Mouse (Mus musculus) liver, embryonic 14.5 days (tissue): Measurements from ENCODE around the gene Lpcat2. TPM values are rescaled to one million over a fixed set of nuclear protein-coding genes. Genes with fewer than 3 reads are reported as not detected.

Experiments used
- ATAC-seq: fragments of 200-750 bp; cut with Nextera tagmentation; 2 replicates; pipeline ENCODE4 v1.8.0; 2017; ENCODE audit warnings: moderate number of reproducible peaks, mild to moderate bottlenecking, moderate library complexity; ENCODE audit not compliant: insufficient read depth
- DNase-seq, 3 experiments: peaks; one replicate each; pipeline ENCODE4 v3.0.0-alpha.2; 2012 to 2013; ENCODE audit warnings: low read depth in 3 of 3, low spot score in 3 of 3
- H3K27ac ChIP-seq: fragments of 300-500 bp; sonication (generic); 2 replicates; pipeline ENCODE4 v1.5.1; 2014; ENCODE audit warnings: moderate library complexity, mild to moderate bottlenecking, control low read depth, inconsistent platforms
- H3K27me3 ChIP-seq: fragments of 300-500 bp; sonication (generic); 2 replicates; pipeline ENCODE4 v1.6.1; 2014; ENCODE audit warnings: mild to moderate bottlenecking, low read length, moderate library complexity; ENCODE audit not compliant: control insufficient read depth, insufficient read depth
- H3K36me3 ChIP-seq: fragments of 300-500 bp; sonication (generic); replicated peaks from 2 replicates; pipeline ENCODE4 v1.6.1; 2014; ENCODE audit warnings: low read depth; ENCODE audit not compliant: control insufficient read depth, insufficient read depth
- H3K4me1 ChIP-seq, 2 experiments: fragments of 200-500 bp in 1 of 2; fragments of 300-500 bp in 1 of 2; sonication (generic) in 1 of 2; replicated peaks; 2 replicates each; pipeline ENCODE4 v1.6.1; 2012 to 2014; ENCODE audit warnings: antibody characterized with exemption in 1 of 2, inconsistent platforms in 1 of 2, low read length in 1 of 2; ENCODE audit not compliant: control insufficient read depth in 2 of 2, insufficient read depth in 2 of 2
- H3K4me2 ChIP-seq: fragments of 300-500 bp; sonication (generic); 2 replicates; pipeline ENCODE4 v1.6.1; 2014; ENCODE audit warnings: low read depth, mild to moderate bottlenecking, control low read depth, moderate library complexity
- H3K4me3 ChIP-seq, 2 experiments: fragments of 200-500 bp in 1 of 2; fragments of 300-500 bp in 1 of 2; sonication (generic) in 1 of 2; 2 replicates each; pipeline ENCODE4 v1.5.1; 2012 to 2014; ENCODE audit warnings: low read depth in 2 of 2, low read length in 2 of 2, mild to moderate bottlenecking in 2 of 2, control low read depth in 1 of 2, inconsistent platforms in 1 of 2, moderate library complexity in 1 of 2; ENCODE audit not compliant: insufficient read depth in 1 of 2
- H3K9ac ChIP-seq: fragments of 300-500 bp; sonication (generic); replicated peaks from 2 replicates; pipeline ENCODE4 v1.6.1; 2014; ENCODE audit warnings: mild to moderate bottlenecking, control low read depth, moderate library complexity
- H3K9me3 ChIP-seq: fragments of 300-500 bp; sonication (generic); 2 replicates; pipeline ENCODE4 v1.6.1; 2016; ENCODE audit warnings: low read length, mixed read lengths; ENCODE audit not compliant: control insufficient read depth
- CTCF ChIP-seq: IDR thresholded peaks from 2 replicates; pipeline ENCODE4 v1.5.1; 2016; ENCODE audit warnings: antibody characterized with exemption, low read depth, control low read depth
- EP300 ChIP-seq: IDR thresholded peaks from 2 replicates; pipeline ENCODE4 v1.6.1; 2016; ENCODE audit warnings: antibody characterized with exemption, low read depth
- WGBS: fragments of 180-500 bp; shearing (Covaris S2); extraction: QIAGEN DNeasy Blood & Tissue Kit; methylation state at CpG from one replicate; pipeline ENCODE4 v1.1.7; 2014; ENCODE audit not compliant: insufficient replicate concordance; 5-methylcytosine and 5-hydroxymethylcytosine counted together
- polyA plus RNA-seq, 2 experiments: library from polyadenylated mRNA; depleted of rRNA in 1 of 2; stranded (reverse) in 1 of 2; unstranded in 1 of 2; fragments of >200 nt; fragmentation: Nextera tagmentation in 1 of 2; extraction: Ambion mirVana in 1 of 2; gene quantifications; 2 replicates each; pipeline versions ENCODE4 v1.2.1 to v1.2.3; 2012 to 2014

Lpcat2 gene
- polyA plus RNA-seq, 2 experiments, result 1.7 to 3.3 TPM

DNA sequence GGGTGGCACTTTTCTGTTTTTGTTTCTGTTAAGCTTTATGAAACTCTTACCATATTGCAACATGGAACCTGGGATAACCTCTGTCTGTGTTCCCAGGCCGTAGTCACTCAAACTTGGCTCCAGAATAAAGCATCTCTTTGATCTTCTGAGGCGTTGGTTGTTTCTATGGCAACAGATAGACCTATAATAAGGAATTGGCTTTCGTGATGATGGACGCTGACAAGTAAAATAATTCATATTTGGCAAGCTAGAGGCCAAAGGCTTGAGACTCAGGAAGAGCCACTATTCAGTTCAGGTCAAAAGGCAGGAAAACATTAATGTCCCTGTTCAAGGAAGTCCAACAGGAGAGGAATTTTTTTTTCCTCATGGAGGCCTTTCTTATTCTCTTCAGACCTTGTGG, 73.8 kb downstream of the Lpcat2 start:
- no peak overlapping the region for H3K9ac ChIP-seq
- no peak overlapping the region for H3K27ac ChIP-seq
- 55% methylated on average over 4 of the region's 4 CpGs for WGBS
- H3K4me3 ChIP-seq, result no peak overlapping the region
- ATAC-seq (no peak), DNase-seq (no peak)
- H3K9me3 ChIP-seq, result no peaks in the 10 kb centered on the region
- no peaks in the 10 kb centered on the region for H3K36me3 ChIP-seq
- no peaks in the 10 kb centered on the region for H3K27me3 ChIP-seq
- no peaks in the 10 kb centered on the region for H3K4me1 ChIP-seq
- TF ChIP-seq CTCF (no peak), EP300 (no peak)
- H3K4me2 ChIP-seq, result no peak overlapping the region

DNA sequence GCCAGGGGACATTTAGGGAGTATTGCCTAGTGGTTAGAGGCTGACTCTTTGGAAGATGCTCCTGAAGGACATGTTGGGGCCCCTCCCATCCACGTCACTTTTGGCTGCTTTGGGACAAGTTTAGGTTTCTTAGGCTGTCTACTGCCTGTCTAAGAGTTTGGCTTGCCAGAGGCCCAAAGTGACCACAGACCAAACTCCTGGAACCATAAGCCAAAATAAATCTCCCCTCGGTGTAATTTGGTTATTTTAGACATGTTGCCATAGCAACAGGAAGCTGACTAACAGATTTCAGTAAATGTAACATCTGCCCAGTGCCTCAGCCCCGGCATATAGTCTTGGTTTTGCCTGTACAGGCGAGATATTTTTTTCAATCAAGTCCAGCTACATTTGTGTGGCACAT, 82.9 kb downstream of the Lpcat2 start:
- Histone ChIP-seq H3K9ac (no peak overlapping the region), H3K4me1 (no peaks in the 10 kb centered on the region), H3K27me3 (no peaks in the 10 kb centered on the region), H3K27ac (no peak overlapping the region), H3K4me2 (no peak overlapping the region), H3K4me3 (no peak overlapping the region), H3K9me3 (no peaks in the 10 kb centered on the region), H3K36me3 (no peaks in the 10 kb centered on the region)
- WGBS, result 39% methylated on average over 4 of the region's 4 CpGs
- ATAC-seq (no peak), DNase-seq (no peak)
- TF ChIP-seq CTCF (no peak), EP300 (no peak)

DNA sequence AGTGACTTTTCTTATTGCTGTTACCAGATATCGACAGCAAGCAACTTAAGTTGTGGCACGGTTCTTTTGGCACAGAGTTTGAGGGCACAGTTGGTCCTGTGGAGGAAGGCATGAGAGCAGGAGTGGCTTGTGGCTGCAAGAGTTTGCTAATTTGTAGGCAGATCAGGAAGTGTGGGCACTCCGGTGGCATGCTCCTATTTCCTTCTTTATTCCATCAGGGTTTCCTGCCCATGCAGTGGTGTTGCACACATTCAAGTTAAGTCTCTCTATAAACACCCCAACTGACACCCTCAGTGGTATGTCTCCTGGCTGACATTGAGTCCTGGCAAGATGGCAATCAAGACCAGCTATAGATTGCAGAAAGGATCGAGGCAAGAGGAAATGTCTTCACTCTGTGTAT, 93.9 kb downstream of the Lpcat2 start:
- Histone ChIP-seq H3K36me3 (no peaks in the 10 kb centered on the region), H3K4me3 (no peak overlapping the region), H3K9ac (no peak overlapping the region), H3K27ac (no peak overlapping the region), H3K4me2 (no peak overlapping the region), H3K27me3 (no peaks in the 10 kb centered on the region), H3K9me3 (no peaks in the 10 kb centered on the region), H3K4me1 (no peaks in the 10 kb centered on the region)
- ATAC-seq (no peak), DNase-seq (no peak)
- WGBS, result 21% methylated on average over 4 of the region's 4 CpGs
- TF ChIP-seq EP300 (no peak), CTCF (no peak)

DNA sequence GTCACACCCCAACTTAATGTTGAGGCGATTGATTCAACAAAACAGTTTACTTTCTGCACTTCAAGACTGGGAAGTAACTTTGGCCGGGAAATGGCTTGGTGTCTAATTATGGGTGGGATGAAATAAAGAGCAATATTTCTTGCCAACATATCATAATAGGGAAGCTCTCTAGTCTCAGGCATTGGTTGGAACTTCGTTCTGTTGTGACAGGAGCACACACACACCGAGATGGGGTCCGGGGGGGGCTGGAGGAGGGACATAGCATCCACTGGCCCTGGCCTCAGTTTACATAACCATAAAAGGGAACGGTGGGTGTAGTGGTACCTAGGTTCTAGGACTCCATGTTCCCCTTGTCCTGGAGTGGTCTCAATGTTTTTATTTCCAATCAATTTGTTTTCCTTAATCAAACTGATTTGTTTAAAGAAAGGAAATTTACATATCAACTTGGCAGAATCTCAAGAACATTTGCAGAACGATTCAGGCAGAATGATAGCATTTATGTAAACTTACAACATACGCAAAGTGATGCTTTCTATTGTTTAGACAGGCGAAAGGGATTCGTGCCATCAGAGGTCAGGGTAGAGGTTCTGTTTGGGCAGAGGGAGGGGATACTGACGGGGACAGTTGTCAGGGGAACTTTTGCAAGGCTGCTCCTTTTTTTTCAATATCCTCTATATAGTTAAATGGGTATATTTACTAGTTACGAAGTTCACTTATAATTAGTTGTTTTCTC, 95.7 kb downstream of the Lpcat2 start:
- no peak for TF ChIP-seq EP300
- no peak for TF ChIP-seq CTCF
- no peak for ATAC-seq
- Histone ChIP-seq H3K4me1 (no peaks in the 10 kb centered on the region), H3K4me3 (no peak overlapping the region), H3K27me3 (no peaks in the 10 kb centered on the region), H3K9ac (no peak overlapping the region), H3K9me3 (no peaks in the 10 kb centered on the region), H3K27ac (no peak overlapping the region), H3K4me2 (no peak overlapping the region), H3K36me3 (no peaks in the 10 kb centered on the region)
- 60% methylated on average over 12 of the region's 12 CpGs for WGBS
- no peak for DNase-seq

DNA sequence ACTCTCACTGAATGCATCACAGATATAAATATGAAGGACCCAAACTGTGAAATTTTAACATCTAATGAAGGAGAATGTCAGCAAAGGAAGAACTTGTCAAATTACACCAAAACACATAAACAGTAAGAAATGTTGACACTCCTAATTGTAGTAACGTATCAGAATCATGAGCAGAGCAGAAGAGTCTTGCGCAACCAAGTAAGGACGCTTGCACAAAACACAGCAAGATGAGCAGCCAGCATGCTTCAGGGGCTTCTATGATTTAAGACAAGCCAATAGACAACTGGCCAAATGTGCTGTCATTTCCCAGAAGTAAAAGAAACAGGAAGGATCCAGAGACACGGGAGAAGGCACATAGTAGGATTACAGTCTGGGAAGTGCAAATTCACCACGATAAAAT, 98.9 kb downstream of the Lpcat2 start:
- Histone ChIP-seq H3K9ac (no peak overlapping the region), H3K4me2 (no peak overlapping the region), H3K4me1 (no peaks in the 10 kb centered on the region), H3K27me3 (no peaks in the 10 kb centered on the region), H3K9me3 (no peaks in the 10 kb centered on the region), H3K36me3 (no peaks in the 10 kb centered on the region), H3K4me3 (no peak overlapping the region), H3K27ac (no peak overlapping the region)
- TF ChIP-seq EP300, result no peak
- no peak for TF ChIP-seq CTCF
- 61% methylated on average over 5 of the region's 5 CpGs for WGBS
- DNase-seq (no peak), ATAC-seq (no peak)
